Mouse (Mus musculus) forebrain, embryonic 13.5 days (tissue): Measurements from ENCODE around the gene Eif3d. TPM values are rescaled to one million over a fixed set of nuclear protein-coding genes. Genes with fewer than 3 reads are reported as not detected.

Experiments
- ATAC-seq: fragments of 200-750 bp; cut with Nextera tagmentation; 2 replicates; pipeline ENCODE4 v1.8.0; 2017
- H3K27ac ChIP-seq: fragments of 300-500 bp; sonication (generic); 2 replicates; pipeline ENCODE4 v1.5.1; 2015; ENCODE audit warnings: inconsistent platforms, mild to moderate bottlenecking, moderate library complexity
- H3K27me3 ChIP-seq: fragments of 300-500 bp; sonication (generic); 2 replicates; pipeline ENCODE4 v1.6.1; 2015; ENCODE audit warnings: mild to moderate bottlenecking, inconsistent platforms
- H3K36me3 ChIP-seq: fragments of 300-500 bp; sonication (generic); 2 replicates; pipeline ENCODE4 v1.6.1; 2015; ENCODE audit warnings: mild to moderate bottlenecking, inconsistent platforms; ENCODE audit not compliant: poor library complexity, severe bottlenecking
- H3K4me1 ChIP-seq: fragments of 300-500 bp; sonication (generic); 2 replicates; pipeline ENCODE4 v1.6.1; 2015; ENCODE audit warnings: inconsistent platforms
- H3K4me2 ChIP-seq: fragments of 300-500 bp; sonication (generic); 2 replicates; pipeline ENCODE4 v1.6.1; 2015; ENCODE audit warnings: inconsistent platforms, mild to moderate bottlenecking, moderate library complexity
- H3K4me3 ChIP-seq: fragments of 300-500 bp; sonication (generic); 2 replicates; pipeline ENCODE4 v1.5.1; 2015; ENCODE audit warnings: mild to moderate bottlenecking, inconsistent platforms
- H3K9ac ChIP-seq: fragments of 300-500 bp; sonication (generic); 2 replicates; pipeline ENCODE4 v1.6.1; 2015; ENCODE audit warnings: mild to moderate bottlenecking, inconsistent platforms
- H3K9me3 ChIP-seq: fragments of 300-500 bp; sonication (generic); replicated peaks from 2 replicates; pipeline ENCODE4 v1.6.1; 2016; ENCODE audit warnings: inconsistent platforms
- WGBS: fragments of 180-500 bp; shearing (Covaris S2); methylation state at CpG from one replicate; pipeline ENCODE4 v1.1.7; 2015; 5-methylcytosine and 5-hydroxymethylcytosine counted together
- polyA plus RNA-seq: library from polyadenylated mRNA; unstranded; fragments of >200 nt; fragmentation: Nextera tagmentation; extraction: Ambion mirVana; gene quantifications from 2 replicates; pipeline ENCODE4 v1.2.1, GENCODE M21; 2015

The Eif3d gene
- polyA plus RNA-seq, 1 experiment from 2014 or later: 200 TPM

DNA sequence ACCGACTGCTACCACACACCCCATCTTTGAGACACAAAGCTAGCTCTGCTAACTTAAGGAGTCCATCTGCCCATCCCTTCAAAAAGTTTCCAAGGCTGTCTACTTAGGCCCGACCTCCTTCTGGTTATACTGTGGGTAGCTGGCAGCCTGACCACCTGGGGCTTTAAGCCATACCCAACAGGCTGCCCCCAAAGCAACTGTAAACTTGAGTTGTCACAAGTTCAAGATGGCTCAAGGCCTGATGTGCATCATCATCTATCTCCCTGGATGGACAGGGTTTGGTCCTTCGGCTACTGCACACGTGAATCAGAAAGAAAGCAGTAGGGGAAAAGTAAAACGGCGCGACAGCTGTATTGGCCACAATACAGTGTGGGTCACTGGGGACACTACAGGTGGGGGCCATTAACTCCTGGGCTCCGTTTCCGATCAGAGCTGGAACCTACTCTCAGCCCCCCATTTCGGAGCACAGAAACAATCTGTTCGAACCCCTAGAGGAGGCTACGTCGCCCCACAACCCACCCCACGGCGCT is 608 bp downstream of the Eif3d start:
- H3K36me3 ChIP-seq: peaks cover 37% of the 10 kb centered on the region
- peak overlapping the region; percentile 94 for H3K9ac ChIP-seq
- H3K4me1 ChIP-seq: peaks cover 24% of the 10 kb centered on the region
- H3K4me3 ChIP-seq: peak overlapping the region; percentile 82
- peak overlapping the region; percentile 99 for H3K27ac ChIP-seq
- H3K4me2 ChIP-seq: peak overlapping the region; percentile 94
- H3K9me3 ChIP-seq: no peaks in the 10 kb centered on the region
- no peaks in the 10 kb centered on the region for H3K27me3 ChIP-seq
- 2% methylated on average over 15 of the region's 15 CpGs for WGBS
- no peak for ATAC-seq

DNA sequence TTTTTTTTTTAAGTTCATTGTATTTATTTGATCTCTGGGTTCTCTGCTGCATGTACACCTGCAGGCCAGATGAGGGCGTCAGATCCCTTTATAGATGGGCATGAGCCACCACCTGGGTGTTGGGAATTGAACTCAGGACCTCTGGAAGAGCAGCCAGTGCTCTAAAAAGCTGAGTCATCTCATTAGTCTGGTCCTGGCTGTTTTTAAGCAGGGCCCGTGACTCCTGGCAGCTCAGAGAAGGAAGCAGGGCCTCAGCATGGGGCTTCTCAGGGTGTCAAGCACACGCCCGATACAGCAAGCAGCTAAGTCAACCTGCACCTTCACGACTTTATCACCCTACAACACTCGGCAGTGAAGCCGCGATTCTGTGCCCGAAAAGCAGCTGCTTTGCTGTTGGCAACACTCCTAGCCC is 5.5 kb downstream of the Eif3d start:
- H3K27me3 ChIP-seq: no peaks in the 10 kb centered on the region
- H3K9ac ChIP-seq: no peak overlapping the region
- no peak for ATAC-seq
- H3K4me2 ChIP-seq: no peak overlapping the region
- H3K36me3 ChIP-seq: peaks cover 86% of the 10 kb centered on the region
- peaks cover 17% of the 10 kb centered on the region for H3K4me1 ChIP-seq
- H3K4me3 ChIP-seq: no peak overlapping the region
- no peaks in the 10 kb centered on the region for H3K9me3 ChIP-seq
- WGBS: 86% methylated on average over 9 of the region's 9 CpGs
- H3K27ac ChIP-seq: no peak overlapping the region

DNA sequence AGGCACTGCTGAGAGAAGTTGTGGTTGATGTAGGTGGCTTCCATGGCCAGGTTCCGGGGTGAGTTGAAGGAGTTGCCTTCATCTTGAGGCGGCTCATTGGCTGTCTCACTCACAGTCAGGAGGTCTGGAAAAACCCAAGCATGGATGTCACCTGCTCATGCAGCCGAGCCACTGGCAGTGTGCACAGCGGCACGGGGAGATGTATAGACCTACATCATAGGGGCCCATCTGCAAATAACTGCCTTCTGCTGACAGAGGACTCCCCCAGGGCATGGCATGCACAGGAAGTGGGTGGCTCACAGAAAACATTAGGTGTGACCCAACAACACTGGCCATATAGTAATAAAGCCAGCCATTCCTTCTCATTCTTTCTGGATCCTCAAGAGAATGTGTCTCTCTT is 8.2 kb downstream of the Eif3d start:
- H3K27ac ChIP-seq: no peak overlapping the region
- no peaks in the 10 kb centered on the region for H3K27me3 ChIP-seq
- no peak overlapping the region for H3K4me3 ChIP-seq
- WGBS: 95% methylated on average over 5 of the region's 5 CpGs
- no peaks in the 10 kb centered on the region for H3K9me3 ChIP-seq
- peaks cover 95% of the 10 kb centered on the region for H3K36me3 ChIP-seq
- no peak overlapping the region for H3K9ac ChIP-seq
- peaks cover under 1% of the 10 kb centered on the region; the same call in 1 of the 2 replicates for H3K4me1 ChIP-seq
- no peak overlapping the region for H3K4me2 ChIP-seq
- no peak for ATAC-seq

DNA sequence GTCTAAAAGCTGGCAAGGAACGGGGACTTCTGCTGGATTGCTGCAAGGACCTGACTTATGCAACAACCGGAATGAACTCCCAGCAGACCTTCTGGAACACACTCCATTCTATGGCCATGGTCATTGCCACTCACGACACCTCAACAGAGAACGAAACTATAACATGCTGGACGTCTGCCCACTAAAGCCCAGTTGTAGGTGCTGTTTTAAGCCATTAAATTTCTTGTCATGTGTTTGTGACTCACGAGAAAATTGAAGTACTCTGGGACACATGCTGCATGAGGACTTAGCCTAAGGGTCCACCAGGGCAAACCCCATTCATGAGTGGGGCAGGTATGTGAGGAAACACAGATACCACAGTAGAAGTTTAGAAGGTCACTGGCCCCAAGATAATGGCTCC is 9.9 kb downstream of the Eif3d start:
- H3K36me3 ChIP-seq: peaks cover 78% of the 10 kb centered on the region
- no peak overlapping the region for H3K9ac ChIP-seq
- no peak overlapping the region for H3K4me2 ChIP-seq
- WGBS: 91% methylated on average over 6 of the region's 6 CpGs
- no peaks in the 10 kb centered on the region for H3K27me3 ChIP-seq
- no peak overlapping the region for H3K4me3 ChIP-seq
- no peak for ATAC-seq
- peaks cover 16% of the 10 kb centered on the region for H3K4me1 ChIP-seq
- H3K9me3 ChIP-seq: no peaks in the 10 kb centered on the region
- H3K27ac ChIP-seq: no peak overlapping the region

DNA sequence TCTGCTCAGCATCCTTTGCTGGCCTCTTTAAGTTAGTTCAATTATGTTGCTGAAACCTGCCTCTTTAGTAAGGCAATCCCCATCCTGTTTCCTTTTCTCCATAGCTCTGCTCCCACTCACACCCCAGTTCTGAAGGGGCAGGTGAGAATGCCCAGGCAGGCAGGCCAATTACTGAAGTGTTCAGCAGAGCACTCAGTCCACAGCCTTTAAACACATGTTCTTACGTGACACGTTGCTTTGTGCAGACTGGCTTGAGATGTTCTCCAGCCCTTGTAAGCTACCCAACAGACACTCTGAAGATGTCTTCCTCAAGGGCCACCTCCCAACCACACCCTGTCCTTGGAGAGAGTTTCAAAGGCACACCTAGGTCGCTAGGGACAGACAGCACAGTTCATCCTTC is 12.5 kb downstream of the Eif3d start:
- WGBS: 62% methylated on average over 3 of the region's 3 CpGs
- H3K27ac ChIP-seq: no peak overlapping the region
- peaks cover 54% of the 10 kb centered on the region for H3K36me3 ChIP-seq
- ATAC-seq: no peak
- no peak overlapping the region for H3K4me3 ChIP-seq
- no peaks in the 10 kb centered on the region for H3K9me3 ChIP-seq
- peaks cover 4% of the 10 kb centered on the region; the same call in 1 of the 2 replicates for H3K27me3 ChIP-seq
- H3K4me2 ChIP-seq: no peak overlapping the region
- peaks cover 33% of the 10 kb centered on the region for H3K4me1 ChIP-seq
- no peak overlapping the region for H3K9ac ChIP-seq

DNA sequence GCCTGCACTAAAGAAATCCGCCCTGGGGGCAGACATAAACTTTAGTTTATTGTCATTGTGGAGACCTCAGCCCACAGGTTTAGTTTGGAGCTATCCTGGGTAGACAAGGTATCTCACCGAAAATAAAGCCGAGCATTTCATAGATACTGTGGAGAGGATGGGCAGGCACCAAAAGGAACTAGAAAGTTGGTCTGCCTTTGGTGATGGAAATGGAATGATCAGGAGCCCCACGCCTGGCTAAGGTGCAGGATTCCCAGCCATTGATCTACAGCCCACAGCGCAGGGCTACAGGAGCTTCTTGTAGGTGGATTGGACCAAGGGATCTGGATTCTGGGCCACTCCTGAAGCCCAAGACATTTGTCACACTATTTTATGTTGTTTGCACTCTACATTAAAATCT is 13.0 kb downstream of the Eif3d start:
- Histone ChIP-seq H3K4me3 (no peak overlapping the region), H3K9me3 (no peaks in the 10 kb centered on the region), H3K27ac (no peak overlapping the region), H3K4me2 (no peak overlapping the region), H3K27me3 (peaks cover 4% of the 10 kb centered on the region; the same call in 1 of the 2 replicates), H3K9ac (no peak overlapping the region), H3K4me1 (peaks cover 33% of the 10 kb centered on the region), H3K36me3 (peaks cover 54% of the 10 kb centered on the region)
- no peak for ATAC-seq
- WGBS: 53% methylated on average over 5 of the region's 5 CpGs

DNA sequence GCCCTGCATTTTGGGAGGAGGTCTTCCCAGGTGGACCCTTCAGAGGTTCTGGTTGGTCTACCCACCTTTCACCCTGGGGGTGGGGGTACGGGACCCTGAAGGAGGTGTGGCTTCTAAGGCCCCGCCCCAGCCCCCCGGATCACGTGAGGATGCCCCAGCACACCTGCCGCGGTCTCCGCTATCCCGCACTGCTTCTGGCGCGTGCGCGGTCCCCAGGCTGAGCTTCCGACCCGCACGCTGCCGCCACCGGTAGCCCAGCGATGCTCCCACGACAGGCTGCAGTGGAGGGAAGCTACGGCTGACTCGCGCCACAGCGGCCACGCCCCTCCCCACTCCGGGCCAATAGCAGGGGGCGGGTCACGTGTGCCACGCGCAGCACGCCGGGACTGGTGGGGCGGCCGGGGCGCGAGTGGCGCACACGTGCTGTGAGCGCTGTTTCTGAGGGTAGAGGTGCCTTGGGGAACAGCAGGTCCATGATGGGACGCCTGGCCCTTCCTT is 14.2 kb downstream of the Eif3d start, which contains the start of gene Foxred2:
Gene Foxred2 (minus strand): TSS at position 319 of the 498 bp plus-strand sequence.
- Histone ChIP-seq H3K4me1 (peaks cover 33% of the 10 kb centered on the region), H3K4me2 (peak within 1 kb of the TSS; percentile 87), H3K27me3 (peaks cover 4% of the 10 kb centered on the region; the same call in 1 of the 2 replicates), H3K9ac (peak within 1 kb of the TSS; percentile 70), H3K27ac (peak within 1 kb of the TSS; percentile 59), H3K9me3 (no peaks in the 10 kb centered on the region), H3K4me3 (peak within 1 kb of the TSS; percentile 50), H3K36me3 (peaks cover 54% of the 10 kb centered on the region)
- WGBS: under 1% methylated on average over 39 of the region's 39 CpGs
- ATAC-seq: peak; percentile 95

DNA sequence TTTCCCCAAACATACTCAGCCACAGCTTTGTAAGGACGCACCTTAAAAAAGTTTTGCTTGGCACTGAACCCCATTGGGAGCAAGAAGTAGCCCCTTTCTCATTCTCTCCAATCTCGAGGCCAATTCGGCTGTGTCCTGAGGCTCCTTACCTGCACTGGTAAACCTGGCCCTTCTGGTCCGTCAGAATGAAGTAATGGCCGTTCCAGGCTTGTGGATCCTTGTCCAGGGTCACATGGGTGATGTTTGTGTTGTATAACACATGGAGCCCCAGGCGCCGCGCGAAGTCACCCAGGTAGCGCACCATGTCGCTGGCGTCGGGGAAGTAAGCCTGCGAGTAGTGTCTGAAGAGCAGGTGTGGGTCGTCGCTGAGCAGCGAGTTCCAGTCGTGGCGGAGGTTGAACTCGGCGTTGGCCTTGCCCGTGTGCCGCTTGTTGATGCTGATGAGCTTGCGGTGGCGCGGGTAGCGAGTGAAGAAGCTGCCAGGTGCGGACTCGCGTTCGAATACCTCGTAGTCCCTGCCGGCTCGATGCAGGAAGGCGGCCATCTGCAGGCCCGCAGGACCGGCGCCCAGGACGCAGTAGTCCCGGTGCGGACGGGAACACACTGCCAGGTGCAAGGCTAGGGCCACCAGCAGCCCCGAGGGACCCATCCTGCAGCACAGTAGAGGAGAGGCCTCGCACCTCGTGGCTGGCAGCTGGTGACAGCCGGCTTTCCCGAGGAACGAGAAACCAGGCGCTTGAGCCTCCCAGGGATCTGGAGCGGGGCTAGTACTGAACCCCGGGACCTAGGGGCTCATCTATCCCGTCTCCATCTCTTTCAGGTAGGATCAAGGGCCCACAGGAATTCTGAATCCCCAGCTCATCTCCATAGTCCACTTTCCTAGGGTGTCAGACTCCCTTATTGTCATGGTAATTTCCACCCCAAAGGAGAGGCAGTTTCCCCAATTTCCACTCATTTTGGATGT is 14.9 kb downstream of the Eif3d start:
- Histone ChIP-seq H3K4me1 (peaks cover 33% of the 10 kb centered on the region), H3K4me3 (peak overlapping the region; percentile 50), H3K9me3 (no peaks in the 10 kb centered on the region), H3K27me3 (peaks cover 4% of the 10 kb centered on the region; the same call in 1 of the 2 replicates), H3K4me2 (peak overlapping the region; percentile 87), H3K36me3 (peaks cover 48% of the 10 kb centered on the region), H3K27ac (peak overlapping the region; percentile 59), H3K9ac (peak overlapping the region; percentile 70)
- peak; percentile 61 for ATAC-seq
- WGBS: 10% methylated on average over 52 of the region's 52 CpGs

DNA sequence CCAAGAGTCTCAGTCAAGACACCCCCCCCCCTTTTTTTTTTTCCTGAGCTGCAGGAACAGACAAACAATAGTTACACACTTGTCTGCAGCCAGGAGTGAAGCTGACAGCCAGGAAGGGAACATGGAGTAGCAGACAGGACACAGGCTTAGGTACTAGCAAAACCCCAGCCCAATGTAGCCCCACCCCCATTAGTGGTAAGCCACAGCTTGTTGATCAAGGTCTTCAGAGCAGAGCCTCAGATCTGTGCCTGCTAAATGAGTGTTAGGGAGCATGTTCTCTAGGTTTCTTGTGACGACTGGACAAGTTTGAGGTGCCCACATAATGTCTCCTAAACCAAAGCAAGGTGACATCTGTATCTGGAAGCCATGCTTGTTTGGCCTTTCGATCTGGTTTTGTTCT is 16.3 kb downstream of the Eif3d start:
- Histone ChIP-seq H3K36me3 (peaks cover 46% of the 10 kb centered on the region), H3K4me3 (no peak overlapping the region), H3K4me2 (peak overlapping the region; percentile 10; the same call in 1 of the 2 replicates), H3K9ac (peak overlapping the region; percentile 37; the same call in 1 of the 2 replicates), H3K4me1 (peaks cover 33% of the 10 kb centered on the region), H3K9me3 (no peaks in the 10 kb centered on the region), H3K27ac (no peak overlapping the region), H3K27me3 (peaks cover 4% of the 10 kb centered on the region; the same call in 1 of the 2 replicates)
- WGBS: 86% methylated on average over 2 of the region's 2 CpGs
- ATAC-seq: no peak

DNA sequence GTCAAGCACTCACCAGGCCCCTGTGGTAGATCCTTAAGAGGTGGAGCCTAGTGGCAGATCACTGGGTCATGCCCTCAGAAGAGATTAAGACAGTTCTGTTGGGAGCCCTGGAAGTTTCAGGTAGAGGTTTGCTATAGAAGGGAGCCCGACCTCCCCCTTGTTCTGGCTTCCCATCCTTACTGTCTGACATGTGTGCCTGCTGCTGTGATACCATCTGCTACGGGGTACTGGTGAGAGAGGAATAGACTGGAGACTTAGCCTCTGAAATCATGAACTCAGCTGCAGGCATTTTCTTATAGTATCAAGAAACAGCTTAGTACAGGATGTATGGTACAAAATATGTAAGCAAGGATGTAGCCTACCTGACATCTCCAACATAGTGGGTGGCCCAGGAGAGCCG is 17.7 kb downstream of the Eif3d start:
- H3K36me3 ChIP-seq: peaks cover 41% of the 10 kb centered on the region
- WGBS: 91% methylated on average over 3 of the region's 3 CpGs
- H3K4me2 ChIP-seq: no peak overlapping the region
- no peak overlapping the region for H3K9ac ChIP-seq
- no peak for ATAC-seq
- H3K27me3 ChIP-seq: peaks cover 4% of the 10 kb centered on the region; the same call in 1 of the 2 replicates
- no peaks in the 10 kb centered on the region for H3K9me3 ChIP-seq
- peaks cover 33% of the 10 kb centered on the region for H3K4me1 ChIP-seq
- no peak overlapping the region for H3K27ac ChIP-seq
- no peak overlapping the region for H3K4me3 ChIP-seq

DNA sequence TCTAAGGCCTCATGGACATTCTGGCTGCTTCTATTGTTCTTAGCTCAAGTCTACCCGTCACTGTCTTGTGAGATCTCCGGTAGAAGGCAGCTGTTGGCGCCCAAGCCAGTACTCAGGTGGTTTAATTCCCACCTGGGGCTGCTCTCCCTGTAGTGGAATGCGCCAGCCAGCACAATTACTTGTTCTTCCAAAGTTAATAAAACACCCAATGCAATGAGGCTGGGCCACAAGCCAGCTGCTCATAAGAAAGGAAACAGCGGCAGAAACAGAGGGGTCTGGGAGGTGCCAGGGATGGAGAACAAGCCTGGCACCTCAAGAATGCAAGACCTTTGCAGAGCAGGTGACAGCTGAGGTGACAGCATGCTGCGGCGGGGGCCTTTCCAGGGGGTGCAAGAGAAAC is 21.6 kb downstream of the Eif3d start:
- 87% methylated on average over 7 of the region's 7 CpGs for WGBS
- Histone ChIP-seq H3K4me3 (no peak overlapping the region), H3K9me3 (no peaks in the 10 kb centered on the region), H3K36me3 (peaks cover 80% of the 10 kb centered on the region), H3K27ac (no peak overlapping the region), H3K9ac (no peak overlapping the region), H3K27me3 (no peaks in the 10 kb centered on the region), H3K4me1 (peaks cover 6% of the 10 kb centered on the region; the same call in 1 of the 2 replicates), H3K4me2 (no peak overlapping the region)
- ATAC-seq: no peak

DNA sequence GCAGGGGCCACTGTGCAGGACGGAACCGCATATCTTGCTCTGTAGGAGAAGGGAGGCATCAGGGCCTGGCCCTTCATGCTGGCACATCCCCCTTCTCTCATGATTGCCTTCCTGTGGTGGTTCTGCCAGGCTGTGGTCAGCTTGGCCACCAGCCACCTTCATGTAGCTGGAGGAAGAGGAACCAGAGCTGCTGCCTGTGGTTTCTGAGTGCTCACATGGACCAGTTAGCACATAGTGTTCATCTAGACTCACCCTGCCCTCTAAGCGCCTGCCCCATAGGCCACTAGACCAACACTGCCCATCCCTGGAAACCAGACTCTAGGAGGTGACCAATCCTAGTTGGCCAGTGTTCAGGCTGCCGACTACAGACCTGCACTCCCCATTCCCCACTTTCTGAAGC is 24.9 kb downstream of the Eif3d start:
- no peak overlapping the region for H3K4me2 ChIP-seq
- 93% methylated on average over 4 of the region's 4 CpGs for WGBS
- H3K9me3 ChIP-seq: no peaks in the 10 kb centered on the region
- peaks cover 86% of the 10 kb centered on the region for H3K36me3 ChIP-seq
- no peak overlapping the region for H3K4me3 ChIP-seq
- H3K27ac ChIP-seq: no peak overlapping the region
- no peaks in the 10 kb centered on the region for H3K27me3 ChIP-seq
- ATAC-seq: no peak
- H3K4me1 ChIP-seq: no peaks in the 10 kb centered on the region
- no peak overlapping the region for H3K9ac ChIP-seq
